Comparison of ENCODE assay signal across 18 mouse cellular contexts in genomic region chr14:97446793-97447192, GRCm38 (mm10).
A peak's percentile ranks its signal among the peaks of the same experiment; 100 is the strongest.
DNase-seq lines count a peak whose midpoint lies in the region; ATAC-seq and TF ChIP-seq lines count a peak whose summit lies in the region.
"Had no signal": no experiment of that assay in that cellular context is flagged by ENCODE, and none has a peak within 500 bp of the region (broad histone marks: within the 10 kb centered on the region; RNA-seq: fewer than 3 reads in every experiment).

No protein-coding gene starts in this region.

- peak; percentile 45 for DNase-seq in 3T3-L1 (ENCODE audit: low read depth, low spot score)
- peak; percentile 27 for DNase-seq in A20 (ENCODE audit: low read depth, low spot score)
- peak; percentile 48 for DNase-seq in embryo, embryonic 10.5 days (ENCODE audit: low spot score)
- DNase-seq in thymus, postnatal 0 days (ENCODE audit: low spot score) = no peak
- DNase-seq: adrenal gland, adult 2 months; cerebellum, postnatal 14 days; kidney, adult 8-10 months; left cerebral cortex, postnatal 4 days; thymus, postnatal 14 days had no signal

- peak; percentile 29; the same call in 1 of the 2 replicates for TF ChIP-seq CTCF in intestine, postnatal 0 days (IDR thresholded peaks at IDR 0.05; ENCODE audit: low read depth)

- no peak for ATAC-seq in intestine, postnatal 0 days
- ATAC-seq in intestine, embryonic 16.5 days = no peak
- ATAC-seq in megakaryocyte, adult 5-6 weeks (ENCODE audit: poor library complexity, severe bottlenecking) = no peak
- ATAC-seq: forebrain, embryonic 14.5 days; liver, embryonic 12.5 days; midbrain, embryonic 16.5 days had no signal

- no peaks in the 10 kb centered on the region for H3K9me3 ChIP-seq in intestine, postnatal 0 days (ENCODE audit: control insufficient read depth)
- H3K9me3 ChIP-seq in intestine, embryonic 16.5 days (ENCODE audit: control insufficient read depth, low read length) = no peaks in the 10 kb centered on the region
- H3K9me3 ChIP-seq: embryonic facial prominence, embryonic 15.5 days; hindbrain, embryonic 15.5 days; liver, embryonic 12.5 days; neural tube, embryonic 13.5 days had no signal

- 86% methylated on average over 1 of the region's 1 CpGs for WGBS in intestine, postnatal 0 days
- WGBS in intestine, embryonic 16.5 days = 91% methylated on average over 1 of the region's 1 CpGs

- H3K36me3 ChIP-seq in intestine, postnatal 0 days (ENCODE audit: control insufficient read depth, insufficient read depth) = no peaks in the 10 kb centered on the region
- H3K36me3 ChIP-seq in intestine, embryonic 16.5 days (ENCODE audit: control insufficient read depth, insufficient read depth, low read length) = no peaks in the 10 kb centered on the region
- H3K36me3 ChIP-seq: embryonic facial prominence, embryonic 15.5 days; hindbrain, embryonic 15.5 days; liver, embryonic 12.5 days; neural tube, embryonic 13.5 days had no signal

- no peak overlapping the region for H3K4me3 ChIP-seq in intestine, postnatal 0 days (ENCODE audit: low read depth, low read length)
- no peak overlapping the region for H3K4me3 ChIP-seq in intestine, embryonic 16.5 days (ENCODE audit: low read length)
- H3K4me3 ChIP-seq: embryonic facial prominence, embryonic 15.5 days; hindbrain, embryonic 15.5 days; liver, embryonic 12.5 days; neural tube, embryonic 13.5 days had no signal

- no peaks in the 10 kb centered on the region for H3K4me1 ChIP-seq in intestine, postnatal 0 days (replicated peaks; ENCODE audit: control insufficient read depth, insufficient read depth, low read length)
- H3K4me1 ChIP-seq in intestine, embryonic 16.5 days (ENCODE audit: control insufficient read depth, insufficient read depth, low read length) = no peaks in the 10 kb centered on the region
- H3K4me1 ChIP-seq: embryonic facial prominence, embryonic 15.5 days; hindbrain, embryonic 15.5 days; liver, embryonic 12.5 days; neural tube, embryonic 13.5 days had no signal

- no peak overlapping the region for H3K4me2 ChIP-seq in intestine, postnatal 0 days (replicated peaks; ENCODE audit: low read depth)
- no peak overlapping the region for H3K4me2 ChIP-seq in intestine, embryonic 16.5 days (ENCODE audit: low read depth, low read length)
- H3K4me2 ChIP-seq: embryonic facial prominence, embryonic 15.5 days; hindbrain, embryonic 15.5 days; liver, embryonic 12.5 days; neural tube, embryonic 13.5 days had no signal

- H3K27ac ChIP-seq in intestine, postnatal 0 days (ENCODE audit: low read depth, low read length) = no peak overlapping the region
- no peak overlapping the region for H3K27ac ChIP-seq in intestine, embryonic 16.5 days (ENCODE audit: low read length)
- H3K27ac ChIP-seq: embryonic facial prominence, embryonic 15.5 days; hindbrain, embryonic 15.5 days; liver, embryonic 12.5 days; neural tube, embryonic 13.5 days had no signal

- H3K9ac ChIP-seq in intestine, postnatal 0 days (ENCODE audit: low read depth, low read length) = no peak overlapping the region
- no peak overlapping the region for H3K9ac ChIP-seq in intestine, embryonic 16.5 days (ENCODE audit: low read depth, low read length)
- H3K9ac ChIP-seq: embryonic facial prominence, embryonic 15.5 days; hindbrain, embryonic 15.5 days; liver, embryonic 12.5 days; neural tube, embryonic 13.5 days had no signal

- no peaks in the 10 kb centered on the region for H3K27me3 ChIP-seq in intestine, postnatal 0 days (replicated peaks; ENCODE audit: control insufficient read depth, insufficient read depth, low read length)
- no peaks in the 10 kb centered on the region for H3K27me3 ChIP-seq in intestine, embryonic 16.5 days (replicated peaks; ENCODE audit: control insufficient read depth, insufficient read depth, low read length)
- H3K27me3 ChIP-seq: embryonic facial prominence, embryonic 15.5 days; hindbrain, embryonic 15.5 days; liver, embryonic 12.5 days; neural tube, embryonic 13.5 days had no signal
